ENCODE assay signal across 8 mouse cellular contexts in genomic region chr3:97158611-97159508, GRCm38 (mm10). TPM values are rescaled to one million over a fixed set of nuclear protein-coding genes. Genes with fewer than 3 reads are reported as not detected.
DNase-seq lines count a peak whose midpoint lies in the region; ATAC-seq and TF ChIP-seq lines count a peak whose summit lies in the region.

Gene Acp6 (plus strand): TSS chr3:97158777.

- ATAC-seq in embryonic facial prominence, embryonic 15.5 days (ENCODE audit: insufficient number of reproducible peaks, low FRiP score, low TSS enrichment, low read depth), result peak; percentile 91
- ATAC-seq in kidney, embryonic 14.5 days (ENCODE audit: low FRiP score, low TSS enrichment), result peak; percentile 94
- ATAC-seq in limb, embryonic 15.5 days (ENCODE audit: insufficient number of reproducible peaks, low FRiP score, low TSS enrichment, low read depth), result peak; percentile 94

- H3K4me3 ChIP-seq in bone marrow, adult 2 months (replicated peaks; ENCODE audit: control insufficient read depth, low read depth, low read length), result peak within 1 kb of the TSS; percentile 73
- peak within 1 kb of the TSS; percentile 61 for H3K4me3 ChIP-seq in embryonic facial prominence, embryonic 15.5 days (replicated peaks)
- peak within 1 kb of the TSS; percentile 79 for H3K4me3 ChIP-seq in kidney, embryonic 14.5 days (ENCODE audit: low read length)
- H3K4me3 ChIP-seq in limb, embryonic 15.5 days, result peak within 1 kb of the TSS; percentile 79

- H3K9ac ChIP-seq in embryonic facial prominence, embryonic 15.5 days, result peak within 1 kb of the TSS; percentile 50
- H3K9ac ChIP-seq in kidney, embryonic 14.5 days (ENCODE audit: low read depth, low read length), result peak within 1 kb of the TSS; percentile 72
- peak within 1 kb of the TSS; percentile 63 for H3K9ac ChIP-seq in limb, embryonic 15.5 days

- WGBS in bone marrow, adult 2 months, result under 1% methylated on average over 54 of the region's 54 CpGs
- WGBS in embryonic facial prominence, embryonic 15.5 days, result under 1% methylated on average over 53 of the region's 54 CpGs
- under 1% methylated on average over 54 of the region's 54 CpGs for WGBS in kidney, embryonic 14.5 days
- under 1% methylated on average over 54 of the region's 54 CpGs for WGBS in limb, embryonic 15.5 days

- H3K36me3 ChIP-seq in embryonic facial prominence, embryonic 15.5 days, result no peaks in the 10 kb centered on the region
- H3K36me3 ChIP-seq in kidney, embryonic 14.5 days (ENCODE audit: control insufficient read depth, insufficient read depth, low read length), result no peaks in the 10 kb centered on the region
- H3K36me3 ChIP-seq in limb, embryonic 15.5 days, result no peaks in the 10 kb centered on the region

- TF ChIP-seq POLR2A in bone marrow, adult 2 months (IDR thresholded peaks at IDR 0.05; ENCODE audit: borderline replicate concordance, control insufficient read depth, low read depth, low read length), result no peak

- peak within 1 kb of the TSS; percentile 41 for H3K27ac ChIP-seq in bone marrow, adult 2 months (ENCODE audit: control insufficient read depth, insufficient read depth, low read depth, low read length, poor library complexity)
- peak within 1 kb of the TSS; percentile 81 for H3K27ac ChIP-seq in embryonic facial prominence, embryonic 15.5 days (replicated peaks)
- peak within 1 kb of the TSS; percentile 79 for H3K27ac ChIP-seq in kidney, embryonic 14.5 days (ENCODE audit: low read depth, low read length)
- H3K27ac ChIP-seq in limb, embryonic 15.5 days, result peak within 1 kb of the TSS; percentile 77

- no peak for TF ChIP-seq CTCF in bone marrow, adult 2 months (IDR thresholded peaks at IDR 0.05; ENCODE audit: control insufficient read depth, insufficient read depth, low read length)

- no peaks in the 10 kb centered on the region for H3K9me3 ChIP-seq in embryonic facial prominence, embryonic 15.5 days (replicated peaks)
- no peaks in the 10 kb centered on the region for H3K9me3 ChIP-seq in kidney, embryonic 14.5 days (ENCODE audit: control insufficient read depth, low read length)
- no peaks in the 10 kb centered on the region for H3K9me3 ChIP-seq in limb, embryonic 15.5 days

- peak within 1 kb of the TSS; percentile 76 for H3K4me2 ChIP-seq in embryonic facial prominence, embryonic 15.5 days (replicated peaks)
- peak within 1 kb of the TSS; percentile 75 for H3K4me2 ChIP-seq in kidney, embryonic 14.5 days (replicated peaks; ENCODE audit: low read depth, low read length)
- peak within 1 kb of the TSS; percentile 86 for H3K4me2 ChIP-seq in limb, embryonic 15.5 days

- H3K27me3 ChIP-seq in embryonic facial prominence, embryonic 15.5 days, result no peaks in the 10 kb centered on the region
- no peaks in the 10 kb centered on the region for H3K27me3 ChIP-seq in kidney, embryonic 14.5 days (ENCODE audit: control insufficient read depth, insufficient read depth, low read length)
- no peaks in the 10 kb centered on the region for H3K27me3 ChIP-seq in limb, embryonic 15.5 days

- peak; percentile 96 for DNase-seq in 416B (ENCODE audit: low read depth)
- DNase-seq in heart, adult 9 months (ENCODE audit: low spot score in 2 of 2), result peak; percentile 90 to 93
- DNase-seq in monocyte, adult 2 months (ENCODE audit: low read depth in 1 of 2, low spot score in 2 of 2), result peak; percentile 58 to 70
- DNase-seq in spleen, postnatal 36 days (ENCODE audit: low spot score in 2 of 2), result peak; percentile 89 to 90

- H3K4me1 ChIP-seq in bone marrow, adult 2 months (ENCODE audit: control insufficient read depth, insufficient read depth, low read length), result no peaks in the 10 kb centered on the region
- peaks cover 17% of the 10 kb centered on the region for H3K4me1 ChIP-seq in embryonic facial prominence, embryonic 15.5 days
- H3K4me1 ChIP-seq in kidney, embryonic 14.5 days (ENCODE audit: control insufficient read depth, insufficient read depth, low read length), result peaks cover 14% of the 10 kb centered on the region; the same call in 1 of the 2 replicates
- peaks cover 18% of the 10 kb centered on the region for H3K4me1 ChIP-seq in limb, embryonic 15.5 days

RNA-seq across cellular contexts. Expression of gene Acp6, which starts in this region (rescaled TPM):
- 7.1 and 16.0 TPM in 2 replicates for polyA plus RNA-seq in bone marrow, adult 2 months (2011; ENCODE audit: insufficient read depth, insufficient read length, low replicate concordance, missing spikeins)
- polyA plus RNA-seq in embryonic facial prominence, embryonic 15.5 days (2015; fragmentation: Nextera tagmentation; extraction: Ambion mirVana), result 52.2 and 53.9 TPM in 2 replicates
- polyA plus RNA-seq in kidney, embryonic 14.5 days (2014; fragmentation: Nextera tagmentation; extraction: Ambion mirVana), result 33.1 and 42.1 TPM in 2 replicates
- 47.8 and 48.1 TPM in 2 replicates for polyA plus RNA-seq in limb, embryonic 15.5 days (2015; fragmentation: Nextera tagmentation; extraction: Ambion mirVana)

Comparison
In these comparisons a context has a peak if more than half of its experiments do, and no peak if none do; other contexts are left out.
1. Peak in every context shown above with its lines: DNase-seq, ATAC-seq, H3K4me3 ChIP-seq and H3K27ac ChIP-seq.